Mouse (Mus musculus) liver, embryonic 16.5 days (tissue): ENCODE results near the gene Fam71a. TPM values are rescaled to one million over a fixed set of nuclear protein-coding genes. Genes with fewer than 3 reads are reported as not detected.

Source experiments
- ATAC-seq: fragments of 200-750 bp; cut with Nextera tagmentation; 2 replicates; pipeline ENCODE4 v1.8.0; 2017; ENCODE audit warnings: low read depth, mild to moderate bottlenecking, moderate number of reproducible peaks, moderate library complexity
- H3K27ac ChIP-seq: fragments of 300-500 bp; sonication (generic); 2 replicates; pipeline ENCODE4 v1.5.1; 2014; ENCODE audit warnings: mild to moderate bottlenecking, low read length
- H3K27me3 ChIP-seq: fragments of 300-500 bp; sonication (generic); 2 replicates; pipeline ENCODE4 v1.6.1; 2014; ENCODE audit warnings: low read depth, low read length, mixed read lengths; ENCODE audit not compliant: control insufficient read depth, insufficient read depth
- H3K36me3 ChIP-seq: fragments of 300-500 bp; sonication (generic); 2 replicates; pipeline ENCODE4 v1.6.1; 2014; ENCODE audit warnings: mild to moderate bottlenecking; ENCODE audit not compliant: control insufficient read depth, insufficient read depth
- H3K4me1 ChIP-seq: fragments of 300-500 bp; sonication (generic); 2 replicates; pipeline ENCODE4 v1.6.1; 2014; ENCODE audit warnings: low read depth, low read length, mixed read lengths; ENCODE audit not compliant: control insufficient read depth
- H3K4me2 ChIP-seq: fragments of 300-500 bp; sonication (generic); 2 replicates; pipeline ENCODE4 v1.6.1; 2014; ENCODE audit warnings: low read depth, low read length, mixed read lengths
- H3K4me3 ChIP-seq: fragments of 300-500 bp; sonication (generic); 2 replicates; pipeline ENCODE4 v1.5.1; 2014; ENCODE audit warnings: low read depth, mild to moderate bottlenecking, low read length
- H3K9ac ChIP-seq: fragments of 300-500 bp; sonication (generic); 2 replicates; pipeline ENCODE4 v1.6.1; 2014; ENCODE audit warnings: low read depth, low read length
- H3K9me3 ChIP-seq: fragments of 300-500 bp; sonication (generic); replicated peaks from 2 replicates; pipeline ENCODE4 v1.6.1; 2016; ENCODE audit warnings: low read length; ENCODE audit not compliant: control insufficient read depth
- WGBS: fragments of 180-500 bp; shearing (Covaris S2); extraction: QIAGEN DNeasy Blood & Tissue Kit; methylation state at CpG from one replicate; pipeline ENCODE4 v1.1.7; 2014; ENCODE audit not compliant: insufficient replicate concordance; 5-methylcytosine and 5-hydroxymethylcytosine counted together
- polyA plus RNA-seq: library from polyadenylated mRNA; unstranded; fragments of >200 nt; fragmentation: Nextera tagmentation; extraction: Ambion mirVana; gene quantifications from 2 replicates; pipeline ENCODE4 v1.2.1, GENCODE M21; 2015

Fam71a gene
- polyA plus RNA-seq, 1 experiment from 2014 or later = not detected

DNA sequence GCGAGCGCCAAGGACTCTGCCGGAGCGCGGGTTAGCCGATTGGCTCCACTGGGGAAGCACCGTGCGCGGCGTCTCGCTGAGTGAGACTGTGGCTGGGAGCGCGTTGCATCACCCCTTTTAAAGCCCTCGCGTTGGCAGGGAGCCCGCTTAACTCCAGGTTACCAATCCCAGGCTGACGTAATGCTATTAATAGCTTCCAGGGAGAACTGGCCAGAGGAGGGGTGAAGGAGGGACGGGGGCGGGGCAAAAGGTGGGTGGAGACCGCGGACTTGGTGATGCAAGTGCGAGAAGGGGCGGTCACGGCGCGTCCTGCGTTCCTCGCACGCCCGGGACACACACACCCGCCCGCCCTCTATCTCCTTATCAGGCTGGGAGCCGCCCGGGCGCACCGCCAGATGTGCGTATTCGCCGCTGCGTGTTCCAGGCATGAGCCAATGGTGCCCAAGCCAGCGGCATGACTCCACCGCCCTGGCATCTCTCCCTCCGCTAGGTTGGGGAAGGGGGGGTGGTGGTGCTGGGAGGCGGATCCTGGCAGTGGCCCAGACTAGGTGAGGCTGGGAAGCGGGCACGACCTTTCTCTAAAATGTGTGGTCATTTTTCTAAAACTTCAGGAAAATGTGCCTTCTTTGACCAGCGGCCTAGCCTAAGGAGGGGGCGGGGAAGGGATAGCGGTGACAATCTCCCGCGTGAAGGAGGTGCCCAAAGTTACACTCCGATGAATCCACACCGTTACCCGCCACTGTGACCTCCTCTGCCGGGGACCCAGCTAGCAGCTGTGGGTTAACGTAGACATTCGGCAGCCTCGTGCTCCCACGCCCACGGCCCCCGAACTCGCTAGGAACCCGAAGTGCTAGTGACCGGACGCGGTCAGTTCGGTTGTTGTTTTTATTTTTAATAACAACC is 18.8 kb upstream of the Fam71a start:
- Histone ChIP-seq H3K27me3 (peaks cover 79% of the 10 kb centered on the region), H3K9me3 (no peaks in the 10 kb centered on the region), H3K4me1 (peaks cover 17% of the 10 kb centered on the region), H3K9ac (peak overlapping the region; percentile 63), H3K36me3 (no peaks in the 10 kb centered on the region), H3K27ac (peak overlapping the region; percentile 46), H3K4me3 (peak overlapping the region; percentile 61), H3K4me2 (peak overlapping the region; percentile 82)
- peak; percentile 87 for ATAC-seq
- WGBS = under 1% methylated on average over 67 of the region's 67 CpGs

DNA sequence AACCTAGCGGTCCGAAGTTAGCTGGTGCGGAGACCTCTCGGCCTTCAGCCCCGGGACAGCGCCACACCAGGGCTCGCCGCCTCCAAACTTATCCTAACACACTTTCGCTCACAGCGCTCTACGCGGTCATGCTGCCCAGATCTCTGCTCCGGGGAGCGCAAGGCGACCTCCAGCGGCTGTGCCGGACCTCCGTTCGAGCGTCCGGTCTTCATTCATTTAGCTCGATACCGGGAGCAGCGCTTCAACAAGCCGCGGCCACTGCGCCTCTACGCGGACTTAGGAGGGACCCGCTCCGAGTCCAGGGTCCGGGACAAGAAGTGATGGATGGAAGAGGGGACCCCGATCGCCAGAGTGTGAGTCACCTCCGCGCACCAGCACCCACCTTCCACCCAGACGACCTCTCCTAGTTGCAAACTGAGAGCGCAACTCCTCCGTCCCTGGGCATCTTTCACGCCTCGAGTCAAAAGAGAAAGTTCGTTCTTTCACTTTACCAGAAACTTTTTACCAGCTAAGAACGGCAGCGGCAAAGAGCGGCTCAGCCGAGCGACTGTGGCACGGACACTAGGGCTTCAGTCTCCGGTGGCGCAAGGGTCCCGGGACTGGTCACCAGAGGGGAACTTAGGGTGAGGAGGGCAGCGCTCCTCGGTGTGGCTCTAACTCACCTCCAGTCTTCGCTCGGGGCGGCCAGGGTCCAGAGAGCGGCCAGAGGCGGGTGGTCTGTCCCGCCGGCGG is 18.0 kb upstream of the Fam71a start:
- peak; percentile 30 for ATAC-seq
- Histone ChIP-seq H3K36me3 (no peaks in the 10 kb centered on the region), H3K27me3 (peaks cover 82% of the 10 kb centered on the region), H3K9ac (peak overlapping the region; percentile 63), H3K4me3 (peak overlapping the region; percentile 61), H3K9me3 (no peaks in the 10 kb centered on the region), H3K4me1 (peaks cover 19% of the 10 kb centered on the region), H3K27ac (peak overlapping the region; percentile 46), H3K4me2 (peak overlapping the region; percentile 82)
- WGBS = under 1% methylated on average over 61 of the region's 61 CpGs

DNA sequence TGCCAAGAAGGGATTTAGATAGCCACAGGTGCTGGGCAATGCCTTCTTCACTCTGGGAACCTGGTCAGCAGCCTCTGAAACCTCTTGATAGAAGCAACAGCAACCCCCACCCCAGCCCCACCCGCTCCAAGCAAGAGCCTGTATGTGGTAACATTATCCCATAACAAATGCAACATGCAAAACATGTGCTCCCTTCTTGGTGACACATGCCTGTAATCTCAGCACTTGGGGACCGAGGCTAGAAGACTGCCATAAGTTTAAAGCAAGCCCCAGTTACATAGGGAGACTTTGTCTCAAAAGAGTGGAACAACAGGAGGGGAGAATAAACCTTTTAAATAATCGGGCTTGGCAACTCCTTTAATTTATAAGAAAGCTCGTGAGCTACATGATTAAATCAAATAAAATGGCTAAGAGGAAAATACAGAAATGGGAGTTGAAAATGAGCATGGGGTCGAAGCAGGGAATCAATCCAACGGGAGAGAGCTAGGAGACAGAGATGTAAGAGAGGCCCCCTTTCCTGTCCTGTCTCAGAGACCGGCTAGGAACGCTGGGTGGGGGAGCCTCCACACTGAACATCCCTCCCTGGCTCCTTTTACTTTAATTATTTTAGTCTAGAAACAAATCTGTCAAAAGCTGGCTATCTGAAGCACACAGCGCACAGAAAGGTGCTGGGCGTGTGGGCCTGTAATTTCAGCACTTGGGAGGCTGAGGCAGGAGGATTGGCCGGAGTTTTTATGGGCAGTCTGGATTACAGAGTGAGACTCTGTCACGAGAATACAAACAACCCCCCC is 17.0 kb upstream of the Fam71a start:
- H3K4me3 ChIP-seq = peak overlapping the region; percentile 61; the same call in 1 of the 2 replicates
- H3K27me3 ChIP-seq = peaks cover 72% of the 10 kb centered on the region
- H3K9me3 ChIP-seq = no peaks in the 10 kb centered on the region
- H3K9ac ChIP-seq = peak overlapping the region; percentile 17; the same call in 1 of the 2 replicates
- peaks cover 19% of the 10 kb centered on the region for H3K4me1 ChIP-seq
- 27% methylated on average over 12 of the region's 12 CpGs for WGBS
- no peaks in the 10 kb centered on the region for H3K36me3 ChIP-seq
- peak overlapping the region; percentile 82 for H3K4me2 ChIP-seq
- ATAC-seq = no peak
- no peak overlapping the region for H3K27ac ChIP-seq

DNA sequence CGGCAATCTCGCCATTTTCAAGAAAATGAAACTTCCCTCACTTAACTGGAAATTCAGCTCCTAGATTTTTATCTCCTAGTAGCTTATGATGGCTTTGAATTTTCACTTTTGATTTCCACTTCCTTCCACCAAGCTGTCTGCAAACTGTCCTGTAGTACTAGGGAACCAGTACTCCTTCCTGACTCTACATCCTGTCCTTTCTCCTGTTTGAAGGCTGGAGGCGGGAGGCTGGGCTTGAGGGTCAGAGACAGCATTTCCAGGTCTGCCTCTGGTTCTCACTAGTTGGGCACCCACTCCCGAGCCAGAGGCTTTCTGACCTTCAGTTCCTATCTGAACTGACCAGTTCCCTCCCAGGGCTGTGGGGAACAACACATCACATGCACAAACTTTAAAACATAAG is 15.8 kb upstream of the Fam71a start:
- no peaks in the 10 kb centered on the region for H3K36me3 ChIP-seq
- H3K27ac ChIP-seq = no peak overlapping the region
- no peak overlapping the region for H3K9ac ChIP-seq
- no peaks in the 10 kb centered on the region for H3K9me3 ChIP-seq
- ATAC-seq = no peak
- H3K27me3 ChIP-seq = peaks cover 60% of the 10 kb centered on the region
- WGBS = 31% methylated on average over 4 of the region's 4 CpGs
- H3K4me2 ChIP-seq = no peak overlapping the region
- H3K4me3 ChIP-seq = no peak overlapping the region
- H3K4me1 ChIP-seq = peaks cover 15% of the 10 kb centered on the region

DNA sequence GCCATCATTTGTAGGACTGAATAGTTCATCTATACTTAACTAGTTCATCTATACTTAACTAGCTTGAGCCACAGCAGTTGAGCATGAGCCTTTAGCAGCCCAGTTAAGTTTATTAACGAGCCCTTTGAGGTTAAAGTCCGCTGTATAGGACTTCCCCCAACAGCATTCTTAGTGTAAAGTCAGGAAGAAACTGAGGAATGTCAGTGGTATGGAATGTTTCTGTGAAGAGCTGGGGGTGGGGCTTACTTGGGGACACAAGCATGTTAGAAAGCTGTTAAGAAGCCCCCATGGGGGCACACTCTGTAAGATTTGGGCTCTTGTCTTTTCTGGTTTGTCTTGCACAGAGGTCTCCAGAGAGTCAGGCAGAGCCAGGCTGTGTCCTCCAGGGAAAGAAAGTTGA is 15.2 kb upstream of the Fam71a start:
- no peak overlapping the region for H3K4me2 ChIP-seq
- no peaks in the 10 kb centered on the region for H3K9me3 ChIP-seq
- H3K4me1 ChIP-seq = peaks cover 11% of the 10 kb centered on the region
- H3K36me3 ChIP-seq = no peaks in the 10 kb centered on the region
- no peak for ATAC-seq
- H3K27me3 ChIP-seq = peaks cover 54% of the 10 kb centered on the region
- no peak overlapping the region for H3K4me3 ChIP-seq
- 19% methylated on average over 2 of the region's 2 CpGs for WGBS
- no peak overlapping the region for H3K9ac ChIP-seq
- no peak overlapping the region for H3K27ac ChIP-seq

DNA sequence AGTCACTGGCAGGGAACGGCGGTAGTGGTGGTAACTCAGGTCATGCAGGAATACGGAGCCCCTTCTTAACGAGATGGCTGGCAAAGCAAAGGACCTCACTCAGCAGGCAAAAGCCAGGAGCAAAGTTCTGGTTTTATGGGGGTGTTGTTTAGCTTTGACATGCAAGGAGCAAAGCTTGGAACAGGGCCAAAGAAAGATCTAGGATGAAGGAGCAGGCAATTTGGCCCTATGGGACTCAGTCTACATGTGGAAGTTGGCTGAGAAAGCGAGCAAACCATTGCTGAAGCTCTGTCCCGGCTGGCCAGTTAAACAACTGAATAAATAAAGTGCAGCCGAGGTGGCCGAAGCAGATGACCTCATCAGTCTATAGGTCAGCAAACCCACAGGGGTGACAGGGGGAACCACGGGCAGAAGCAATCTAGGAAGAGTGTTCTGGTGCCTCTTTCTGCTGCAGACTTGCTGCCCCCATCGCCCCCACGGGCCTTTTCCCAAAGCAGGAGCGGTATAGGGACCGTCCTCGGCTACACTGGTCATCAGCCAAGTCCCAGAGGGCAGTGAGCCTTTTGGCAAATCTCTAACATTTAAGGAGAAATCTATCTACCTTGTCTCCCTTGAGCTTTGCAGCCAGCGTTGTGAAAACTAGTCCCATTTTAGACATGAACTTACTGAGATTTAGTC is 14.0 kb upstream of the Fam71a start:
- ATAC-seq = no peak
- no peaks in the 10 kb centered on the region for H3K36me3 ChIP-seq
- peaks cover 6% of the 10 kb centered on the region for H3K4me1 ChIP-seq
- peaks cover 42% of the 10 kb centered on the region for H3K27me3 ChIP-seq
- H3K4me3 ChIP-seq = no peak overlapping the region
- H3K9me3 ChIP-seq = no peaks in the 10 kb centered on the region
- no peak overlapping the region for H3K27ac ChIP-seq
- WGBS = 23% methylated on average over 15 of the region's 15 CpGs
- no peak overlapping the region for H3K9ac ChIP-seq
- no peak overlapping the region for H3K4me2 ChIP-seq

DNA sequence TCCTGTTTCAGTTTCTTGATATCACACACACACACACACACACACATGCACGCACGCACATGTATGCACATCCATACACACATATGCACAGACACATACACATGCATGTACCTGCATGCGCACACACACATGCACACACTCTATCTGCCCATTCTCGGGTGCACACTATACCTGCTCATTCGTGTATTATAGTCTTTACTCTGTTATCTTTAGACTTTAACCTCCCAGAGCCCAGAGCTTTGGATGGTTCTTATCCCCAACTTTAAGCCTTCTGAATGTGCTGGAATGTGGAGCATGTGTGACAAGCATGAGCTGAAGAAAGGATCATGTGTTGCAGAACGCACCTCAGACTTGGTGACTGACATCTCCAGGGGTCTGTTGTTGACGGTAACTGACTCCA is 12.3 kb upstream of the Fam71a start:
- Histone ChIP-seq H3K4me3 (no peak overlapping the region), H3K36me3 (no peaks in the 10 kb centered on the region), H3K27ac (no peak overlapping the region), H3K27me3 (peaks cover 25% of the 10 kb centered on the region), H3K9ac (no peak overlapping the region), H3K9me3 (no peaks in the 10 kb centered on the region), H3K4me1 (peaks cover 3% of the 10 kb centered on the region), H3K4me2 (no peak overlapping the region)
- 62% methylated on average over 7 of the region's 7 CpGs for WGBS
- ATAC-seq = no peak

DNA sequence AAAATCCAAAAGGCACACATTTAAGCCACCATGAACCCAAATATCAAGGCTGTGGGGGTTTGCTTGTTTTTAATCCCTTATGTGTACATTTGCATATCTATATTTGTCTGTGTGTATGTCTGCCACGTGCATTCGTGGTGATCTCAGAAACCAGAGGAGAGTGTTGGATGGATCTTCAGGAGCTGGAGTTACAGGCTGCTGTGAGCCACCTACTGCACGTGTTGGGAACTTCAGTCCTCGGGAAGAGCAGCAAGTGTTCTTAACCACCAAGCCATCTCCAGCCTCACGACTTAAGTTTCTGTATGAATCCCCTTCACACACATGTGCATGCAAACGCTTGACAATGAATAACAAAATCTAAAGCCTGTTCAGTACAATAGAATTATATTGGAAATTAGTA is 7.9 kb upstream of the Fam71a start:
- no peak overlapping the region for H3K9ac ChIP-seq
- no peak overlapping the region for H3K4me3 ChIP-seq
- WGBS = 8% methylated on average over 6 of the region's 6 CpGs
- ATAC-seq = no peak
- H3K4me2 ChIP-seq = no peak overlapping the region
- H3K36me3 ChIP-seq = no peaks in the 10 kb centered on the region
- no peaks in the 10 kb centered on the region for H3K27me3 ChIP-seq
- no peaks in the 10 kb centered on the region for H3K4me1 ChIP-seq
- H3K9me3 ChIP-seq = no peaks in the 10 kb centered on the region
- no peak overlapping the region for H3K27ac ChIP-seq
